Mouse (Mus musculus) WW6 (cell line): Measurements from ENCODE around the gene Emx2.

ENCODE experiments used
- DNase-seq: peaks from one replicate; pipeline ENCODE4 v3.0.0-alpha.2; 2013; ENCODE audit warnings: low read depth, low spot score

Gene Emx2

GRCm38 (mm10) chr19:59462459-59463292, 4.5 kb downstream of the Emx2 start:
- no peak for DNase-seq

GRCm38 (mm10) chr19:59463842-59464443, 5.8 kb downstream of the Emx2 start:
- no peak for DNase-seq

GRCm38 (mm10) chr19:59465281-59465680, 7.1 kb downstream of the Emx2 start:
- DNase-seq: no peak

- no peak for DNase-seq
Observed at GRCm38 (mm10) chr19:59465751-59466410, 7.7 kb downstream of the Emx2 start.

DNA sequence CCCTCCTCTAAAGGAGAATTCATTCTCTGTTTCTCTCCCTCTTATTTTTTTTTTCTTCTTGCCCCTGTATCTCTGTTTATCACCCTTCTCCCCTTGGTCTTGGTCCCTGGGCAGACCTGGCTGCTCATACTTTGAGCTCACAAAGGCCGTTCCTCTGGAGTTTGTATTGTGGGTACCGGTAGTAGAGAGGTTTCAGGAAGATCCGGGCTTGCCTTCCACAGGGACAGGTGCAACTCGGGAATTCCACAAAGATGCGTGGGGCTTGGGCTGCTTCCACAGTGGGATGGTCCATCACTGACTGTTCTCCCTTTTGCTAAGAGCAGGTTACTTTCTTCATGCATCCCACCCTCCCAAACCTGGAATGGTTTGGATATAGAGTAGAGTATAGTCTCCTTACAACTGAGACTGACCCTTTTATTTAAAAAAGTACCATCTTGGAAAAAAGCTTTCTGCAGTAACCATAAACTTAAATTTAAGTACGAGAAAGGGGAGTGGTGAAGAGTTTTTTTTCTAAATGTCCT, 8.3 kb downstream of the Emx2 start:
- no peak for DNase-seq

GRCm38 (mm10) chr19:59467016-59467412, 8.8 kb downstream of the Emx2 start:
- DNase-seq: no peak

DNA sequence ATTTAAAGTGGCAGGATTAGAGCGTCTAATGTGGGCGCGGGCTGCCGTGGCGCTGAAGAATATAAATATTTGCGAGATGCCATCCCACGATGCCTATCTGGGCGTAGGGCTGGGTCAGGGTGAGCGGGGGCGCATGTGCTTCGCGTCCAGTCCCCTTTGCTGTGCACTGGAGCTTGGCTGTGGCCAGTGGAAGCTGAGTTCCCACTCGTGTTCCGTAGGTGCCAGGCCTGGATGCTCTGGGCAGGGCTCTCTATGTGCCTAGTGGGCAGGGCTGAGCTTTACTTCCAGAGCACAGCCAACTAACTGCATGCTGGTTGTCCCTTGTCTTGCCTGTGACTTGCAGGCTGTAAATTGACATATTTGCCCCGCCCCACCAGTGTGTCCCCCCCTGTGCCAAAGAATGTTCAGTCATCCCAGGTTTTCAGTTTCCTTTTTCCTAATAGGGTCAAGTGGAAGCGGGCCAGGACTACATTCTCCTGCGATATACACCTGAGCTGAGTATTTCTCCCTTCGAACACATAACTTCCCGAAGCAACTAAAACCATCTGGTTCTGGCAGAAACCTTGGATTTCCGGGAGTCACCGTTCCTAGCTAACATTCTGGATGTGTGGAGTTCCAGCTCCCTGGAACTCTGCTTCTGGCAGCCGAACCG, 9.4 kb downstream of the Emx2 start:
- DNase-seq: no peak

DNA sequence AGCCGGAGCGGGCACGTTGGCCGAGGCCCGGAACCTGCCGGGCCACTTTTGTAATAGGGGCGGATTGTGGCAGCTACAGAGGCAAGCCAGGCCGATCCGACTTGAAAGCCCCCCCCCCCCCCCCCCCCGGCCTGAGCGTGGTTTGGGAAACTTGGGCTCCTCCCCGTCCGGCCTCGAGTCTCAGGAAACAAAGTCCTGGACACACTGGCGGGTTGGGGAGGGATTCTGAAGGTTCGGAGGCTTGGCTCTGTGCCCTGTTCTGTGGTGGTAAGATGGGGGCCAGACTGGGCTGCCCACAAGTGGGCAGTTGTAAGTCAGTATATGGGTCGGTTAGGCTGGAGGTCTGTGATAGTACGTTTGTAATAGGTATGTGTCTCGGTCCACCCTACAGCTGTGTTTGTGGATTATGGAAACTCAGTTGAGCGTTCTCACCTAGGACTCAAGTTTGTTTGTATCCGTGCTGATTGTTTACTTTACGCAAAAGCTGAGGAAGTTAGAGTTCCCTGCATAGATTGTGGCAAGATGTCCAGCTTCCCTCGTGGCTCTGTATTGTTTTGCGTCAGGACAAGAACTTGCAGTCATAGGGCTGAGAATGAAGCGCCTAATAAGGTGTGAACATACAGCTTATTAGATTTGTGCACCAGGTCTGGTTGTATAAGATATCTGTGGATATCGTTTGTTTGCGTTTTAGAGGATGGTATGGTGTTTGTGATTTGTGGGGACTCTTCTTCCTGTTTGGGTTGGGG, 10.1 kb downstream of the Emx2 start:
- no peak for DNase-seq

GRCm38 (mm10) chr19:59469035-59469949, 11.1 kb downstream of the Emx2 start:
- no peak for DNase-seq

- DNase-seq: no peak
Observed at GRCm38 (mm10) chr19:59470074-59470630, 12.0 kb downstream of the Emx2 start.

GRCm38 (mm10) chr19:59470913-59471312, 12.7 kb downstream of the Emx2 start:
- DNase-seq: no peak

DNA sequence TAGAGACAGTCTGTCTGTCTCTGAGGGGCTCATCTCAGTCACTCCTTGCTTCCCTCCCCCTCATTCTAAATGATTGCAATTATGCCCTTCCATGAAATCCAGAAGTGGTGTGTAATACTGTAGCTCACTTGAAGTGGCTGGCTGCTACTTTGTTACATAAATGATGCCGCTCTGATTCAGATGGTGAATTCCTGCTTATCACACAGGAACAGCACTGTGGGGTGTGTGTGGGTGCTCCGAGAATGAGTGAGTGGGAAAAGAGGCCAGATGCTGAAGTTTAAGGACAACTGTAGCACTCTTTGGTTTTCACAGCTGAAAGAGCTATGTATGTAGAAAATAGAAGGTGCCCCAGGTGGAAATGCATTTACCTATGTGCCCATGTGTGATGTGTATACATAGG, 14.7 kb downstream of the Emx2 start:
- no peak for DNase-seq

- no peak for DNase-seq
Observed at GRCm38 (mm10) chr19:59479912-59480311, 21.7 kb downstream of the Emx2 start.

GRCm38 (mm10) chr19:59480563-59480962, 22.4 kb downstream of the Emx2 start:
- DNase-seq: no peak

DNA sequence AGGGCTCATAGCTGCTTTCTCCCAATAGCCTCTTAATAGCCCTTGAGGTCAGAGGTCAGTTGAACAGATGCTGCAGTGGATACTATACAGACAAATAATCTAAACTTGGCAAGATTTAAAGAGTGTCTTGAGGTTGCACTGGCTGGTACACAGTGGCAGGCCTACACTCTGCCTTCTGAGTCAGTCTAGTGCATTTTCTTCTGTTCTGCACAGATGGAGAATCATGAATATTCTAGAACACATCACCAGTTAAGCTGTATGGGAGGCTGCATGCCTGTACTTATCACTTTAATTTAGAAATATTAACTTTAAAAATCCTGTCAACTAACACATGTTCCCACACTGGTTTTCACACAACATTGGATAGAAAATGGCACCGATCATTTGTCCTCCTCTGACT, 34.1 kb downstream of the Emx2 start:
- DNase-seq: no peak

- no peak for DNase-seq
Observed at GRCm38 (mm10) chr19:59496832-59497231, 38.7 kb downstream of the Emx2 start.

GRCm38 (mm10) chr19:59508896-59509295, 50.7 kb downstream of the Emx2 start:
- no peak for DNase-seq

- no peak for DNase-seq
Observed at GRCm38 (mm10) chr19:59513181-59513580, 55.0 kb downstream of the Emx2 start.
